Mouse (Mus musculus) megakaryocyte-erythroid progenitor cell, adult 5 weeks (primary cell): ENCODE measurements around the gene Ano2. TPM values are rescaled to one million over a fixed set of nuclear protein-coding genes. Genes with fewer than 3 reads are reported as not detected.

Experiments used
- polyA plus RNA-seq: library from polyadenylated mRNA; stranded (reverse); fragments of >175 nt; gene quantifications from 2 replicates; pipeline ENCODE4 v1.2.3, GENCODE M21; 2012

The Ano2 gene
- 0.02 TPM in 1 of 2 replicates, not detected in the other for polyA plus RNA-seq

DNA sequence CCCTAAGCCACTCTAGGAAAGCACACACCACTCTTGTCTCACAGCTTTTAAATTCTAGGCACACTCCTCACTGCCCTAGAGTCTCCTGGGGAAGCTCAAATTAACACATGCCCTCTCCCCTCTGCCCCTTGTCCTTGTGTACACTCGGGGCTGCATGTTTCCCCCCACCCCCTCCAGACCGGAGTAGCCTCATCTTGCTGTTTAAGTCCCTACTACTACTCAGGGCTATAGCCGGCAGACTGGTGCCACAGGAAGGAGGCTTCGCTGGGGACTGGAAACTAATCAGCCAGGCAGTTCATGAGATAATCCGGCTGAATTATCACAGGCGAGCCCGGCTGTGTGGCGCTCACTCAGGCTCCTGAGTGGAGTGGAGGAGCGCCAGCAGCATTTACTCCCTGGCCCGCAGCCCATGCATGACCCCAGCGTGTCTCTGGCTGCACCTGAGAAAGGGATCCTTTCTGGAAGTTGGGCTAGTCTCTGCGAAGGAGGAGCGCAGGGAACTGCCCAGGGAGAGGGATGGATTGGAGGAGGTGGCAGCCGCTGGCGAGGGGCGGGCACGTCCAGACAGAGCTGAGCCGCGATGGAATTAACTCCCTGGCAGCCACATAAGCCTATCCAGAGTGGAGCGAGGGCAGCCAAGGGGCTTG lies at the start of gene Ano2:
Gene Ano2 (plus strand): TSS at position 363 of the 647 bp plus-strand sequence.

Other genes with a start within 250 kb of the Ano2 start
- 3.1 and 4.7 TPM in 2 replicates for gene Cd9, start 195.6 kb upstream of the Ano2 start, polyA plus RNA-seq
- 7.4 and 15.0 TPM in 2 replicates for gene Vwf, start 143.6 kb upstream of the Ano2 start, polyA plus RNA-seq